In genomic region chr12:87044711-87045110, GRCm38 (mm10) we compare ENCODE assay signal across 10 mouse cellular contexts. TPM values are rescaled to one million over a fixed set of nuclear protein-coding genes. Genes with fewer than 3 reads are reported as not detected.
DNase-seq lines count a peak whose midpoint lies in the region; ATAC-seq lines count a peak whose summit lies in the region.
"Had no signal": no experiment of that assay in that cellular context is flagged by ENCODE, and none has a peak within 500 bp of the region (broad histone marks: within the 10 kb centered on the region; RNA-seq: fewer than 3 reads in every experiment).

No protein-coding gene starts in this region.

- no peaks in the 10 kb centered on the region for H3K36me3 ChIP-seq in forebrain, embryonic 13.5 days (ENCODE audit: poor library complexity, severe bottlenecking)
- H3K36me3 ChIP-seq in limb, embryonic 13.5 days: no peaks in the 10 kb centered on the region
- no peaks in the 10 kb centered on the region for H3K36me3 ChIP-seq in stomach, embryonic 14.5 days (ENCODE audit: control insufficient read depth, insufficient read depth, low read length)
- H3K36me3 ChIP-seq in heart, embryonic 11.5 days (ENCODE audit: control insufficient read depth, insufficient read depth, low read length): no peaks in the 10 kb centered on the region
- H3K36me3 ChIP-seq: heart, embryonic 13.5 days had no signal

- peak; percentile 81 for ATAC-seq in forebrain, embryonic 13.5 days
- peak; percentile 84; the same call in 1 of the 2 replicates for ATAC-seq in limb, embryonic 13.5 days (ENCODE audit: low FRiP score, low read depth)
- ATAC-seq in stomach, embryonic 14.5 days (ENCODE audit: insufficient number of reproducible peaks, insufficient read depth, low FRiP score, low read depth): peak; percentile 75; the same call in 1 of the 2 replicates
- no peak for ATAC-seq in monocyte, adult 5-6 weeks (replicated peaks; ENCODE audit: insufficient number of reproducible peaks, low FRiP score, low TSS enrichment, poor library complexity, severe bottlenecking)
- ATAC-seq in heart, embryonic 11.5 days (replicated peaks; ENCODE audit: insufficient number of reproducible peaks, low FRiP score, low TSS enrichment): no peak

- peaks cover 25% of the 10 kb centered on the region for H3K4me1 ChIP-seq in forebrain, embryonic 13.5 days
- H3K4me1 ChIP-seq in limb, embryonic 13.5 days: peaks cover 6% of the 10 kb centered on the region; the same call in 1 of the 2 replicates
- 0 out of 2 replicates have a peak, but pooled peaks cover 3% of the 10 kb centered on the region for H3K4me1 ChIP-seq in stomach, embryonic 14.5 days (ENCODE audit: control insufficient read depth, insufficient read depth, low read length)
- no peaks in the 10 kb centered on the region for H3K4me1 ChIP-seq in heart, embryonic 11.5 days (ENCODE audit: control insufficient read depth, insufficient read depth, low read length)
- H3K4me1 ChIP-seq: heart, embryonic 13.5 days; megakaryocyte, embryonic 14.5 days had no signal

- H3K4me3 ChIP-seq in forebrain, embryonic 13.5 days: no peak overlapping the region
- no peak overlapping the region for H3K4me3 ChIP-seq in limb, embryonic 13.5 days
- no peak overlapping the region for H3K4me3 ChIP-seq in stomach, embryonic 14.5 days (ENCODE audit: low read depth, low read length)
- H3K4me3 ChIP-seq in heart, embryonic 11.5 days (ENCODE audit: low read depth, low read length): no peak overlapping the region
- H3K4me3 ChIP-seq: heart, embryonic 13.5 days; megakaryocyte, embryonic 14.5 days had no signal

- 2% methylated on average over 5 of the region's 5 CpGs for WGBS in forebrain, embryonic 13.5 days
- whole genome bisulfite sequencing in limb, embryonic 13.5 days: 19% methylated on average over 5 of the region's 5 CpGs
- WGBS in stomach, embryonic 14.5 days: 16% methylated on average over 5 of the region's 5 CpGs
- 39% methylated on average over 5 of the region's 5 CpGs for WGBS in heart, embryonic 11.5 days (ENCODE audit: insufficient replicate concordance)

- no peak overlapping the region for H3K4me2 ChIP-seq in forebrain, embryonic 13.5 days
- H3K4me2 ChIP-seq in limb, embryonic 13.5 days (replicated peaks): no peak overlapping the region
- H3K4me2 ChIP-seq in stomach, embryonic 14.5 days (replicated peaks; ENCODE audit: low read depth, low read length): no peak overlapping the region
- H3K4me2 ChIP-seq in heart, embryonic 11.5 days: no peak overlapping the region
- H3K4me2 ChIP-seq: heart, embryonic 13.5 days had no signal

- no peak overlapping the region; the same call in 1 of the 2 replicates for H3K27ac ChIP-seq in forebrain, embryonic 13.5 days
- H3K27ac ChIP-seq in limb, embryonic 13.5 days: no peak overlapping the region
- no peak overlapping the region for H3K27ac ChIP-seq in stomach, embryonic 14.5 days (ENCODE audit: low read length)
- no peak overlapping the region for H3K27ac ChIP-seq in heart, embryonic 11.5 days (ENCODE audit: low read depth, low read length)
- H3K27ac ChIP-seq: heart, embryonic 13.5 days had no signal

- DNase-seq in lung, postnatal 10 days: peak; percentile 35
- DNase-seq in lung, postnatal 4 days: no peak
- DNase-seq in ovary, postnatal 36 days (ENCODE audit: low spot score): no peak

- no peaks in the 10 kb centered on the region for H3K9me3 ChIP-seq in forebrain, embryonic 13.5 days (replicated peaks)
- H3K9me3 ChIP-seq in limb, embryonic 13.5 days: no peaks in the 10 kb centered on the region
- no peaks in the 10 kb centered on the region for H3K9me3 ChIP-seq in stomach, embryonic 14.5 days (ENCODE audit: control insufficient read depth, low read depth, low read length)
- H3K9me3 ChIP-seq in heart, embryonic 11.5 days (replicated peaks; ENCODE audit: control insufficient read depth, low read length): no peaks in the 10 kb centered on the region
- H3K9me3 ChIP-seq: heart, embryonic 13.5 days; megakaryocyte, embryonic 14.5 days had no signal

- H3K9ac ChIP-seq in forebrain, embryonic 13.5 days: no peak overlapping the region
- no peak overlapping the region for H3K9ac ChIP-seq in limb, embryonic 13.5 days
- no peak overlapping the region for H3K9ac ChIP-seq in stomach, embryonic 14.5 days (replicated peaks; ENCODE audit: low read depth, low read length)
- no peak overlapping the region for H3K9ac ChIP-seq in heart, embryonic 11.5 days (ENCODE audit: low read depth, low read length)
- H3K9ac ChIP-seq: heart, embryonic 13.5 days had no signal

- H3K27me3 ChIP-seq in forebrain, embryonic 13.5 days: no peaks in the 10 kb centered on the region
- no peaks in the 10 kb centered on the region for H3K27me3 ChIP-seq in limb, embryonic 13.5 days
- no peaks in the 10 kb centered on the region for H3K27me3 ChIP-seq in stomach, embryonic 14.5 days (ENCODE audit: control insufficient read depth, insufficient read depth, low read length)
- no peaks in the 10 kb centered on the region; the same call in 1 of the 2 replicates for H3K27me3 ChIP-seq in heart, embryonic 11.5 days (ENCODE audit: control insufficient read depth, insufficient read depth, low read length)

RNA-seq across cellular contexts. Expression of gene Tmem63c, which starts 23.6 kb away (rescaled TPM):
- polyA plus RNA-seq in forebrain, embryonic 13.5 days (2015; fragmentation: Nextera tagmentation; extraction: Ambion mirVana): 1.6 and 2.2 TPM in 2 replicates
- 0.05 and 0.08 TPM in 2 replicates for polyA plus RNA-seq in limb, embryonic 13.5 days (2015; fragmentation: Nextera tagmentation; extraction: Ambion mirVana)
- polyA plus RNA-seq in stomach, embryonic 14.5 days (2014; fragmentation: Nextera tagmentation; extraction: Ambion mirVana): 0.77 and 1.3 TPM in 2 replicates
- total RNA-seq in monocyte, adult 5-6 weeks (2017): not detected in 3 replicates
- polyA plus RNA-seq in heart, embryonic 11.5 days (2014; fragmentation: Nextera tagmentation; extraction: Ambion mirVana): not detected in 2 replicates
- polyA plus RNA-seq: heart, embryonic 13.5 days had no signal

RNA-seq across cellular contexts. Expression of gene Zdhhc22, which starts 54.5 kb away (rescaled TPM):
- polyA plus RNA-seq in forebrain, embryonic 13.5 days (2015; fragmentation: Nextera tagmentation; extraction: Ambion mirVana): 2.3 and 2.7 TPM in 2 replicates
- not detected in 2 replicates for polyA plus RNA-seq in limb, embryonic 13.5 days (2015; fragmentation: Nextera tagmentation; extraction: Ambion mirVana)
- 0.32 and 0.61 TPM in 2 replicates for polyA plus RNA-seq in stomach, embryonic 14.5 days (2014; fragmentation: Nextera tagmentation; extraction: Ambion mirVana)
- total RNA-seq in monocyte, adult 5-6 weeks (2017): 0.38 TPM in 1 of 3 replicates, not detected in the others
- 0.20 TPM in 1 of 2 replicates, not detected in the other for polyA plus RNA-seq in heart, embryonic 11.5 days (2014; fragmentation: Nextera tagmentation; extraction: Ambion mirVana)

RNA-seq across cellular contexts. Expression of gene Ngb, which starts 57.6 kb away (rescaled TPM):
- polyA plus RNA-seq in forebrain, embryonic 13.5 days (2015; fragmentation: Nextera tagmentation; extraction: Ambion mirVana): 0.66 and 1.0 TPM in 2 replicates
- 0.23 and 0.42 TPM in 2 replicates for polyA plus RNA-seq in limb, embryonic 13.5 days (2015; fragmentation: Nextera tagmentation; extraction: Ambion mirVana)
- 2.0 and 3.1 TPM in 2 replicates for polyA plus RNA-seq in stomach, embryonic 14.5 days (2014; fragmentation: Nextera tagmentation; extraction: Ambion mirVana)
- not detected in 3 replicates for total RNA-seq in monocyte, adult 5-6 weeks (2017)
- 0.16 TPM in 1 of 2 replicates, not detected in the other for polyA plus RNA-seq in heart, embryonic 11.5 days (2014; fragmentation: Nextera tagmentation; extraction: Ambion mirVana)

Comparison
In these comparisons a context has a peak if more than half of its experiments do, and no peak if none do; other contexts are left out.
1. ATAC-seq: peak in forebrain, embryonic 13.5 days (single experiment), limb, embryonic 13.5 days (single experiment) and stomach, embryonic 14.5 days (single experiment); none in monocyte, adult 5-6 weeks (single experiment) and heart, embryonic 11.5 days (single experiment).